Mouse (Mus musculus): Measurements from ENCODE around the gene Rubcn.
"Not testable (repeated sequence)": the region's sequence is repeated elsewhere in the genome, so short reads cannot be mapped to it uniquely, and the experiment has no call there.

Gene Rubcn

DNA sequence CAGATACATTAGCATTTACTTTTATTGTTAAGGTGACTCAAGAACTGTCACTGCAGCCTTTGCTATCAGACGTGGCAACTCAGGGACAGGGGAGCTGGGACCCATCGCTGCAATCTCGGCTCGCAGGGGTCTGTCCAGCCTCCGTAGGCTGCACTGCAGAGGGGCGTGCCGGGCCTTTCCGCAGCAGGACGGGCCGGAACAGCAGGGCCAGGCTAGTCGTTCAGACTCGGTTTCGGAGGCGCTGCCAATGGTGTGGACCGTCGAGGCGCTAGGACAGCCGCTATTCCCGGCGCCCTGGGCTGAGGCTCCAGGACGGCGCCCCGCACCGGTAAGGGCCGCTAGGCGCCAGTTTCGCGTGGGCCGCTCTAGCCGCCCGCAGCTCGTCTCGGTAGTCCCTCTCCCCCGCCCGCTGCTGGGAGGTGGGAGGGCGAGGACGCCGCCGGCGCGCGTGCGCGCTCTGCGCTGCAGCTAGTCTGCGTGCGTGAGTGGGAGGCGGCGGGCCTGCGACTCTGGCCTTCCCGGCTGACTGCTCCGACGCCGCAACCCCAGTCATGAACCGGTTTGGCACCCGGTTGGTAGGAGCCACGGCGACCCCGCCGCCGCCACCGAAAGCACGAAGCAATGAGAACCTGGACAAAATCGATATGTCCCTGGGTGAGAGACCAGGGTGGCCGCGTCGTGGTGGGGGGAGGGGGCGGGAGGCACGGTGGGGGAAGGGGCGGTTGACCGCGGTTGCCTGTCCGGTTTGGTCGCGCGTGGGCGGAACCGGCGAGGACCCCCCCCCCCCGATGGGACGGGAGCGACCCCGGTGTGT, at the start of gene Rubcn, which contains the start of gene Fyttd1:
Gene Rubcn (minus strand): TSS at position 424 of the 814 bp plus-strand sequence.
Gene Fyttd1 (plus strand): TSS at position 158 of the 814 bp plus-strand sequence.
- DNase-seq (ENCODE audit: extremely low spot score, low read depth, low spot score) = peak; percentile 82

DNA sequence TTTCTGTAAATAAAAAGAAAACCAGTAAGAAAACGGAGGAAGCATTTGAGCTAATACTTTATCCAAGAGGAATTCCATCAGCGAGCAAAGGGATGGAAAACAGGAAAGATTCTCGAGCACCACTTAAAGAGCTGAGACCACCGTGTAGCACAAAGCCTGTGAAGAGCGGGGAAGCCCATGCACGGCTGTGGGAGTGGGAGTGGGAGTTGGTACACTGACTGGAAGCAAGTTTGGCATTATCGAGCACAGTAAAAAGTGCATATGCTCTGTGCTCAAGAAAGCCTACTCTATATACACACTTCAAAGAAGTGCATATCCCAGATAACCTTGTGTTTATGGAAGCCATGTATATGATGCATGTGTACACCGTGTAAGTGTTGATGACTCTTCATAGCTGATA, 49.5 kb upstream of the Rubcn start:
- DNase-seq (ENCODE audit: extremely low spot score, low read depth, low spot score) = no peak

DNA sequence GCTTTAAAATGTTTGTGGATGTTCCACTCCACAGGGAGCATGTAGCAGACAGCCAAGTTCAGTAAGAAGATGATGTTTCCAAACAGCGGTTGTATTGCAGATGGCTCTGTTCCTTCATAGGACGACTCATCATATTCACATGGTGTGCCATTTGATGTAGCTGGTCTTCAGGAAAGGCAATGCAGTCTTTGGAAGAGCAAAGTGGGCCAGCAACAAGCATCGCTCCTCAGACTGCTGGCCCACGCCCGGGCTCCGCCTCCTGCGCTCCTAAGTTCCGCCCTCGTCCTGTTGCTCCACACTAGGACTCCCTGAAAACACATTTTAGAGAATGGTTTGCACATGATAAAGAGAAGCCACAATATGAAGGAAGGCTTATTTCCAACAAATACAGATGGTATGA, 49.1 kb upstream of the Rubcn start:
- not testable (repeated sequence) for DNase-seq (ENCODE audit: extremely low spot score, low read depth, low spot score)

DNA sequence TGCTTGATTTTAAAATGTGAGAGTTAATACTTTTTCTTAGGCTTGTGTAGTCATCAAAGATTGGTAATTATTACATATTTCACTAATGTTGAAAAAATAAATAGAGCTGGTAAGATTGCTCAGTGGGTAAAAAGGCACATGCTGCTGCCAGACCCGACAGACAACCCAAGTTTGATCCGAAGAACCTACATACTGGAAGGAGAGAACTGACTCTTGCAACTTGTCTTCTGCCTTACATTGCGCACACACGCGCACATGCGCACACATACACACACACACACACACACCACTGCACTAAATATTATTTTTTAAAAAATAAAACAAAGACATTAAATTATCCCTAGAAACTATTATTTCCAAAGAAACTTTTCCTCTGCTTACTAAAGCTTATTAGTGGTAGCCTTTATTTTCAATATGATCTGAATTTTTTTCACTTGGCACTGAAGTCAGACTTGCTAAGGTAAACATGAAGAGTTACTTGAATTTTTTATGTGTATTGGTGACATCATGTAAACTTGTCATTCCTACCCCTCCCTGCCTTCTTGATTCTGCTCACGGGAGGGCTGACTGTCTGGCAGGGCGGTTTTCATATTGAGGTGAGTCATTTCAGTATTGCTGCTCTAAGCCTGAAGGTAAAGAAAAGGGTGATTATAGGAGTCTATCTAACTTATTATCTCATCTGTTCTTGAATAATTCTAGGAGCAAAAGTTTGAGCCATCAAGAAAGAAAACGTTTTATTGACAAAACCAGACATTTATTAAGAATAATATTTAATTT, 37.9 kb upstream of the Rubcn start:
- DNase-seq (ENCODE audit: extremely low spot score, low read depth, low spot score) = no peak

DNA sequence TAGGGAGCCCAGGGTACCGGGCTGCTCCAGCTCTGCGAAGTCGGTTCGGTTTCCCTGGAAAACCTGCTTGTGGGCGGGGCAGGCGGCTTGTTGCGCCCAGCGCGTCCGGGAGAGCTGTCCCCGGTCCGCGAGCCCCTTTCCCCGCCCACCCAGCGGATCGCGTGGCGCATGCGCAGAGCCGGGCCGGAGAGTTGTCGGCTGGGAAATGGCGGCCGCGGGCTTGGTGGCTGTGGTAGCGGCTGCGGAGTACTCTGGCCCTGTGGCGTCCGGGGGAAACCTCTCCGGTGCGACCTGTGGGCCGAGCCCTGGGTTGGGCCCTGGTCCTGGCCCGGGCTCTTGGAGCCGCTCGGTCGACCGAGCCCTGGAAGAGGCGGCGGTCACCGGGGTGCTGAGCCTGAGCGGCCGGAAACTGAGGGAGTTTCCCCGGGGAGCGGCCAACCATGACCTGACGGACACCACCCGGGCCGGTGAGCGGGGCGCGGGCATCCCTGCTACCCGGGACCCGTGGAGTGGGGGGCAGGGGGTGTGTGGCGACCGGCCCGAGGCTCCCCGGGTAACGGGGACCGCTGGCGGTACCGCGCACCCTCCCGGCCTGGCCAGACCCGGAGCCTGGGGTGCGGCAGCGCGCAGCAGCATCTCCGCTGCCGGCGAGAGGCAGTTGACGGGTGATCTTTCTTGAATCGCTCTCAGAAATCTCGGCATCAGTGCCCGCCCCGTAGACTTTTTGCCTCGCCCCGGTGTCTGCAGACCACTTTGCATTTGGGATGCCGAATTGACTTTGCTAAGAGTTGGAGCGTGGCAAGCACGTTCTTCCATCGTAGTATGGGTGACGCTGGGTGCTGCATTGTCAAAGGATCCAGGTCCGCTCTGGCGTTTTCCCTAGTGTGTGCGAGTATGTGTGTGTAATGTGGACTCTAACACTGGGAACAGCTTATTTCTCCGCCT, 36.6 kb upstream of the Rubcn start, which contains the start of gene Lrch3:
Gene Lrch3 (plus strand): TSS at position 164 of the 945 bp plus-strand sequence.
- peak; percentile 46 for DNase-seq (ENCODE audit: extremely low spot score, low read depth, low spot score)

DNA sequence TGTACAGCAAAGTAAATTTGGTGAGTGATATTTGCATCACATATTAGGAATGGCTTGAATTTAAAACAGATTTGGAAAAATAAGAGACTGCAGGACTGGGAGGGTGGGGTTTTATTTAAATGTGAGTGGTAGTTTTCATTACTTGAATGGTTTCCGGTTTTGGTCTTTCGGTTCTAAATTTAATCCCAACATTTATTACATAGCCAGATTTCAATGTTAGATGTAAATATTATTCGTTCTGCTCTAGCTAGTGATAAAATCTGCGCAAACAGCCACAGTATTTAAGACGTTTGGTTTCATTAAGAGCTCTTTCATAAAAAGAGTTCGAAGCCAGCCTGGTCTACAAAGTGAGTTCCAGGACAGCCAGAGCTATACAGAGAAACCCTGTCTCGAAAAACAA, 35.6 kb upstream of the Rubcn start:
- DNase-seq (ENCODE audit: extremely low spot score, low read depth, low spot score) = no peak

DNA sequence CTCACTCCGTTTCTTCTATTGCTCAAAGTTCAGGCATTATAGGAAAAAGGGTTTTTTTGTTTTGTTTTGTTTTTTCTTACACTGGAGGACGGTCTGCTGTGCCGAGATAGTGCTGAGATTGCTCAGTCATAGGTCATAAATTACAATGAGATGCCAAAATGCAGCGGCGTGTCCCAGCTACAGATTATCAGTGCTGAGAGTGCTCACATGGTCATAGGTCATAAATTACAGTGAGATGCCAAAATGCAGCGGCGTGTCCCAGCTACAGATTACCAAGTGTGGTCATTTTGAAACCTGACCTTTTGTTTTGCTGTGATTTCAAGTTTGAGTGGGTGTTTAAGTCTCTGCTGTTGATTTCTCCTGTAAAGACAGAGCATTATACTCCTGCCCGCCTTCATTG, 29.2 kb upstream of the Rubcn start:
- DNase-seq (ENCODE audit: extremely low spot score, low read depth, low spot score) = no peak

DNA sequence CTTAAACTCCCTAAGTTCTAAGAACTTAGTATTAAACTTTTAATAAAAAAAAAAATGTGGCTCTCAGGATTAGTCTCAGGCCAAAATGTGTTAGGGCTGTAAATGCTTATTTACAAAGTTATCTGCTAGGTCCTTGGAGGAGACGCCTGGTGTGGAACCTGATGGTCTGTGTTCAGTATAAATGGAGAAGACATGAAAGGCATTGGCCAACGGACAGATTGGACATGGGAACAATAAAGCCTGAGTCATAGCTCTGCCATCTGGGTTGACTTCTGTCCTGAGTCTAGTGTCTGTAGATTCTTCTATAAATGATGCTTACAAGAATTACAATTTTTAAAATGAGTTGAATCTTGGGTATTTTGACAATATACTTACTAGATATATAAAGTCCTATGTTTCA, 28.6 kb upstream of the Rubcn start:
- no peak for DNase-seq (ENCODE audit: extremely low spot score, low read depth, low spot score)

DNA sequence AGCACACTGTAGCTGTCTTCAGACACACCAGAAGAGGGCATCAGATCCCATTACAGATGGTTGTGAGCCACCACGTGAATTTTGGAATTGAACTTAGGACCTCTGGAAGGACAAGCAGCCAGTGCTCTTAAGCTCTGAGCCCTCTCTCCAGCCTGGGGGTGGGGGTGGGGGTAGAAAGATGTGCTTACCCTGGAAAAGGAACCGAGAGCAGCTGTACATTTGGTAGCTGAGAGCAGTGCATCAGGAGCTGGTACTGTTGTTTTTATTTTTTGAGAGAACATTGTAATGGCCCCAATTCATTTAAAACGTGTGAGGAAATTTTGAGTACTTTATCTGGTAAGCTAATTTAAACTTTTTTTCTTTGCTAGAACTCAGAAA, 24.5 kb upstream of the Rubcn start:
- DNase-seq (ENCODE audit: extremely low spot score, low read depth, low spot score) = no peak

DNA sequence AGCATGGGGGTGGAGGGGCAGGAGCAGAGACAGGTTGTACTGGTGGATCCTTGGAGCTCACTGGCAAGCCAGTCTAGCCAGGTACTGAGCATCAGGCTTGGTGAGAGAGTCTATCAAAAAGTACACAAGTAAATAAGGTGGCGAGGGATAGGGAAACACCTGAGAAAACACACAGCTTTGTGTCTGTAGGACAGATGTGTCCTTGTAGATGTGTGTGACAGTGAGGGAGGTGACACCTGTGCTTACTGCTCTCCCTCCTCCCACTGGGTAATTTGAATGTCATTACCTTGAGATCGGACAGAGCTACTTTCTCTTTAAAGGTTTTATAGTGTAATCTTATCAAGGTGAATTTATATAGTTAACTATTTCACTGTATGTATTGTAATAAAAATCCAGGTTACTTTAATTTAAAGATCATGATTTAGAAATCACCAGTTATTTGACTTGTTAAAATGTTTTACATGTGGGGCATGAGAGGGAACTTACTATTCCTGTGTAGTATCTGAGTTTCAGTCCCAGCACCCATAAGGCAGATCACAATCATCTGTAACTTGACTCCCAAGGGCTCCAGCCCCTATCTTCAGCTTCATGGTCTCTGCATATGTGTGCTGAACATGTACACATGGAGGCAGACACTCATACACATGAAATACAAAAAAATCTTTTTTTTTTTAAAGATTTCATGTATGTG, 23.9 kb upstream of the Rubcn start:
- no peak for DNase-seq (ENCODE audit: extremely low spot score, low read depth, low spot score)

DNA sequence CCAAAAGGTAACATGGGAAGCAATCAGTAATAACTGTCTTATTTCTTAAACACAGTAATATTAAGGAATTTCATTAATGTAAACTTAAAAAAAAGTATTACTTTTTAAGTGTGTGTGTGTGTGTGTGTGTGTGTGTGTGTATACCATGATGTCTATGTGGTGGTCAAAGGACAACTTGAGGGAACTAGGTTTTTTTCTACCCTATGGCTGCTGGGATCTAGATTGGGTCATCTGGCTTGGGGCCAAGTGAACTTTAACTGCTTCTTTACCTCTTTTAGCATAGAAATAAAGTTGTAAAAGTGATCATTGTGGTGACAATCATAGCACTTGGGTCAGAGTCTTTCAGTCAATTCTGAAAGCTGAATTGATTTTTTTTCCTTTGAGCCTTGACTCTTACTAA, 18.6 kb upstream of the Rubcn start:
- no peak for DNase-seq (ENCODE audit: extremely low spot score, low read depth, low spot score)

DNA sequence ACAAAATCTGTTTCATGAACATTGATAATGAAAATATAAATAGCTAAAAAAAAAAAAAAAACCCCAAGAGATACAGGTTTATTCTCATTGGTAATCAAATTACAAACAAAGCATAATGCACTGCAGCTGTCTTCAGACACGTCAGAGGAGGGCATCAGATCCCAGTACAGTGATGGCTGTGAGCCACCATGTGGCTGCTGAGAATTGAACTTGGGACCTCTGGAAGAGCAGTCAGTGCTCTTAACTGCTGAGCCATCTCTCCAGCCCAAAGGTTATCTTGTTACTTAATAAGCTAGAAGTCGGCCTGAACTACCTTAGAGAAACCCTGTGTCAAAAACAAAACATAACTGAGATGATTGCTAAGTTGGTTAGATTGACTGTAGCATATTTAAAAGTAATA, 12.3 kb upstream of the Rubcn start:
- DNase-seq (ENCODE audit: extremely low spot score, low read depth, low spot score) = no peak

DNA sequence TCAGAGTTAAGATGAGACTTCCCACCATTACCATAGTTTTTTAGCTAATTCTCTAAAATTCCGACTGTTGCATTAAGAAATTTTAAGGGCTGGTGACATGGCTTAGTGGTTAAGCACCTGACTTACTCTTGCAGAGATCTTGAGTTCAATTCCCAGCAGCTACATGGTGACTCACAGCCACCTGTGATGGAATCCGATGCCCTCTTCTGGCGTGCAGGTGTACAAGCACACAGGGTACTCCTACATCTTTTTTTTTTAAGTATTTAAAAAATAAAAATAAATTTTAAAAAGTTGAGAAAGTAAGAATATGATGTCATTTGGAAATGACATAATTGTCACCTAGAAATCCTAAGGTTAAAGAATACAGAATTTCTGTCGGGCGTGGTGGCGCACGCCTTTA, 10.4 kb upstream of the Rubcn start:
- no peak for DNase-seq (ENCODE audit: extremely low spot score, low read depth, low spot score)

DNA sequence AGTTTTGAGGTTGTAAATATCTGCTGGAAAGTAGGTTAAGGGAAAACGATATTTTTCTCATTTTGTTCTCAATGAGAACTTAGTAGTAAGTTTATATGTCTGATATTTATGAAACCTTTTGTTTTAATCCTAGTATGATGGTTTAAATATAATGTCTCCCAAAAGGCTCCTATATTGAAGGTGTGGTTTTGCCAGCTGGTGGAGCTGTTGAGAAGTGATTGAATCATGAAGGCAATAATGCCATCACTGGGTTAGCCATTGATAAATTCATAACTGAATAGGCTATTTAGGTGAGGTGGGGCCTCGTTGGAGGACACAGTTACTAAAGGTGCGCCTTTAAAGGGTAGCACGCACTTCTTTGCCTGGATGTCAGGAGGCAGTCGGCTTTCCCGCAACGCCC, 4.0 kb upstream of the Rubcn start:
- DNase-seq (ENCODE audit: extremely low spot score, low read depth, low spot score) = no peak

DNA sequence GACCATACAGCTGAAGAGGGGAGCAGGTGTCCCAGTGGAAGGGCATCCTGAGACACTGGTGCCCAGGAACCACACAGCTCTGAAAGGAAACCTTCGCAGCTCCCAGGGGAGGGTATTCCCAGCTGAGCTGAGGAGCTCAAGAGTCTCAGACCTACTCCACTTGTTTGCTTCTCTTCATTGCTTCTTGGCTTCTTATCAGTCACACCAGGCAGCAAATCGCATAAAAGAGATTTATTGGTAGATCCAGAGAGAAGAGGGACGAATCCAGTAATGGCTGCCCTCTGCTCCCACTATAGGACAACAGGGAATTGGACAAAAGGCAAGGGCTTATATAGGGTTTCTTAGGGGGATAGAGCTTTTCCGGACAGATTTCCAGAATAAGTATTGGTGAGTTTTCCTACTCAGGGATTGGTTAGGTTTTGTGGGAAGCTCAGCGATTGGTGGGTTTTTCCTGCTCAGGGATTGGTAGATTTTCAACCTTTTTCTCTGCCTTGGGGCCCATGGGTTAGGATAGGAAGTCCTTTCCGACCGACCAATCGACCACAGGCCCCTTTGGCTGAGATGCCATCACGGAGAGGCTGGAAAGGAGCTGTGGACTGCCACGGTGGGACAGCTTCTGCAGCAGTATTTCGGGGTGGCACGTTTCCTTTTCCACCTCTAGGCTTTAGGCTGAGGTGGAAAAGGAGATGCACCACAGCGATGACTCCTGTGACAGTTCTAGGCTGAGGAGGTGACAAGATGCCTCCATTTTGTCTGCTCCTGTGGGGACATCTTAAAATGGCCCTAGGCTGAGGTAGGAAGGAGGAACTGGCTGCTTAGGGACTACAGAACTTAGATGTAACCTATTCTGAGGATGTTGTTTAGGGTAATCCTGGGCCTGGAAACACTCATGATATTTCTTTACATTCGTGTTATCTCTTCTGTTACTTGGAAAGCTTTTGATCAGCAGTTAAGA, 1.7 kb upstream of the Rubcn start:
- DNase-seq (ENCODE audit: extremely low spot score, low read depth, low spot score) = no peak

DNA sequence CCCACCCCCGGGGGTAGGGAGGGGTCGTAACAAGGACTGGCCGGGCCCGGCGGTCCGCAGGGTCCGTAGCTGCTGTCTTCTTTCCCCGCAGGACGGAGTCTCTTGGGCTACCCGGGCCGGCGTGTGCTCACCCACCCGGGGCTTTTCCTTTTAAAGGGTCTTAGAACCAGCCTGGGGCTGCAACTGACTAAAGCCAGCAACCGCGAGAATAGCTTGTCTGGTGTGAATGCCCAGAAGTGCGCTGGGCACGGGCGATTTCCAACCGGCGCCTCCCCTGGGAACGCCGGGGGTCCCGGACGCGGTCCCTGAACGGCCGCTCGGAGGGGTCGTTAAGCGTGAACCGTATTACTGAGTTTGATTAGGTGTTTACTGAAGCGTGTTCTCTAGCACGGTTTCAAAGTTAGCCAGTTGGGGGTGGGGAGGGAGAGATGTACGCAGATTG, 612 bp upstream of the Rubcn start:
- DNase-seq (ENCODE audit: extremely low spot score, low read depth, low spot score) = no peak

DNA sequence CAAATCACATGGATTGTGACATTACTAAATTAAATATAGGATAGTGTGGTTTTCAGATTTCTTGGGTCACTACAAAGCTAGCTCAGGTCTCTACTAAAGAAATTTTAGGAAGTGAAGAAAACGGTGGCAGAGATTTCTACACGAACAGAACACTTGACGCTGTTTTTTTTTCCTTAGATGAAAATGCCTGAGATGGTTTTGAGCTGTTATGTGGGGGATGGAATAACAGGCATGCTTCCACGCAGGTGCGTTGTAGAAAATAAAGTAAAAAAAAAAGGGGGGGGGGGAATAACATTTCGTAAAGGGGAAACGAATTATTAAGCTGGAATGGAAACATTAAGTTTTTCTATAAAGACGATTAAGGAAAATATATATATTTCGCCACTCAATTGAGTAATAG, 735 bp downstream of the Rubcn start:
- no peak for DNase-seq (ENCODE audit: extremely low spot score, low read depth, low spot score)

DNA sequence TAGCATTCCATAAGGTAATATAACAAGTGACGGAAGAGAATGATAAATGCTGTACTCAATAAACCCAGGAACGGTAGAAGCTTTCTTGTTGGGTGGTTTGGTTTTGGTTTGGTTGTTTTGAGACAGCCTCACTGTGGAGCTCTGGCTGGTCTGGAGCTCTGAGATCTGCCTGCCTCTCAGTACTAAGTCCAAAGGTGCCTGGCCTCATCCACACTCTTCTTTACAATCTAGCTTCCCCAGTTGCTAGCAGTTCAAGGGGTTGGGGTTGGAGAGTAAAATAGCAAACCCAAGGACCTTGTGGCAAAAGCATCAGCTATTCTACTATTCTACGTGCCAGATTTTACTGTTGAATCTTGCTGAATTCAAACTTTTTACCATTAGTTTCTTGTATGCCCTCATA, 1.7 kb downstream of the Rubcn start:
- no peak for DNase-seq (ENCODE audit: extremely low spot score, low read depth, low spot score)

DNA sequence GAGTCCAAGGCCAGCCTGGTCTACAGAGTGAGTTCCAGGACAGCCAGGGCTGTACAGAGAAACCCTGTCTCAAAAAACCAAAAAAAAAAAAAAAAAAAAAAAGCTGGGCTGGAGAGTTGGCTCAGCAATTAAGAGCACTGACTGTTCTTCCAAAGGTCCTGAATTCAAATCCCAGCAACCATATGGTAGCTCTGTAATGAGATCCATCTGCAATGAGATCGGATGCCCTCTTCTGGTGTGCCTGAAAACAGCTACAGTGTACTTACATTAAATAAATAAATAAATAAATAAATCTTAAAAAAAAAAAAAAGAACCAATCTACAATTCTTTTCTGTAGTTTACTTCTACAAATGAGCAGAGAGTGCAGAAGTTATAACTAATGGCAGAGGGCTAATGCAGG, 2.3 kb downstream of the Rubcn start:
- DNase-seq (ENCODE audit: extremely low spot score, low read depth, low spot score) = not testable (repeated sequence)
